In genomic region chr9:114956945-114957344, GRCm38 (mm10) we compare ENCODE assay signal across 10 mouse cellular contexts. TPM values are rescaled to one million over a fixed set of nuclear protein-coding genes. Genes with fewer than 3 reads are reported as not detected.
A peak's percentile ranks its signal among the peaks of the same experiment; 100 is the strongest.
DNase-seq lines count a peak whose midpoint lies in the region; ATAC-seq lines count a peak whose summit lies in the region.
"Had no signal": no experiment of that assay in that cellular context is flagged by ENCODE, and none has a peak within 500 bp of the region (broad histone marks: within the 10 kb centered on the region; RNA-seq: fewer than 3 reads in every experiment).

No protein-coding gene starts in this region.

- H3K9me3 ChIP-seq in midbrain, embryonic 10.5 days (replicated peaks) = peaks cover under 1% of the 10 kb centered on the region; the same call in 1 of the 2 replicates
- H3K9me3 ChIP-seq in midbrain, embryonic 15.5 days = no peaks in the 10 kb centered on the region
- peaks cover 2% of the 10 kb centered on the region; the same call in 1 of the 2 replicates for H3K9me3 ChIP-seq in kidney, embryonic 14.5 days (ENCODE audit: control insufficient read depth, low read length)

- peak; percentile 57 for DNase-seq in CD4-positive, CD25-positive, alpha-beta regulatory T cell, adult 2 months (ENCODE audit: low read depth, low spot score)
- DNase-seq in midbrain, embryonic 10.5 days (ENCODE audit: low spot score) = peak; percentile 39
- peak; percentile 73 for DNase-seq in embryo, embryonic 11 days
- DNase-seq in retina, embryonic 14.5 days (ENCODE audit: low spot score) = peak; percentile 93

- no peak overlapping the region for H3K9ac ChIP-seq in midbrain, embryonic 15.5 days
- no peak overlapping the region for H3K9ac ChIP-seq in kidney, embryonic 14.5 days (ENCODE audit: low read depth, low read length)

- H3K4me3 ChIP-seq in midbrain, embryonic 10.5 days = no peak overlapping the region
- no peak overlapping the region for H3K4me3 ChIP-seq in midbrain, embryonic 15.5 days
- H3K4me3 ChIP-seq in kidney, embryonic 14.5 days (ENCODE audit: low read length) = no peak overlapping the region
- H3K4me3 ChIP-seq: erythroblast, embryonic 14.5 days had no signal

- no peak overlapping the region for H3K4me2 ChIP-seq in midbrain, embryonic 15.5 days
- H3K4me2 ChIP-seq in kidney, embryonic 14.5 days (replicated peaks; ENCODE audit: low read depth, low read length) = no peak overlapping the region

- 47% methylated on average over 5 of the region's 5 CpGs for WGBS in midbrain, embryonic 10.5 days
- WGBS in midbrain, embryonic 15.5 days = 39% methylated on average over 5 of the region's 5 CpGs
- WGBS in kidney, embryonic 14.5 days = 41% methylated on average over 5 of the region's 5 CpGs

- H3K27ac ChIP-seq in midbrain, embryonic 10.5 days (replicated peaks) = no peak overlapping the region
- H3K27ac ChIP-seq in midbrain, embryonic 15.5 days = no peak overlapping the region
- no peak overlapping the region for H3K27ac ChIP-seq in kidney, embryonic 14.5 days (ENCODE audit: low read depth, low read length)
- H3K27ac ChIP-seq: macrophage had no signal

- no peaks in the 10 kb centered on the region for H3K27me3 ChIP-seq in midbrain, embryonic 10.5 days (ENCODE audit: low read depth, poor library complexity, severe bottlenecking)
- no peaks in the 10 kb centered on the region for H3K27me3 ChIP-seq in midbrain, embryonic 15.5 days (replicated peaks)
- no peaks in the 10 kb centered on the region for H3K27me3 ChIP-seq in kidney, embryonic 14.5 days (ENCODE audit: control insufficient read depth, insufficient read depth, low read length)

- no peaks in the 10 kb centered on the region for H3K4me1 ChIP-seq in midbrain, embryonic 10.5 days
- H3K4me1 ChIP-seq in midbrain, embryonic 15.5 days = no peaks in the 10 kb centered on the region
- no peaks in the 10 kb centered on the region for H3K4me1 ChIP-seq in kidney, embryonic 14.5 days (ENCODE audit: control insufficient read depth, insufficient read depth, low read length)

- no peak for ATAC-seq in CD4-positive, CD25-positive, alpha-beta regulatory T cell, adult 4 months
- ATAC-seq in midbrain, embryonic 15.5 days (replicated peaks) = no peak
- ATAC-seq in kidney, embryonic 14.5 days (ENCODE audit: low FRiP score, low TSS enrichment) = peak; percentile 79
- ATAC-seq in inflammation-experienced regulatory T-cells, adult 6 months = no peak

- no peaks in the 10 kb centered on the region for H3K36me3 ChIP-seq in midbrain, embryonic 10.5 days
- H3K36me3 ChIP-seq in midbrain, embryonic 15.5 days (replicated peaks) = no peaks in the 10 kb centered on the region
- no peaks in the 10 kb centered on the region for H3K36me3 ChIP-seq in kidney, embryonic 14.5 days (ENCODE audit: control insufficient read depth, insufficient read depth, low read length)

RNA-seq across cellular contexts. Expression of gene Osbpl10, which starts 21.4 kb away (rescaled TPM):
- polyA plus RNA-seq in CD4-positive, CD25-positive, alpha-beta regulatory T cell, adult 4 months (2017; shearing (Covaris generic)) = not detected
- 0.97 and 1.5 TPM in 2 replicates for polyA plus RNA-seq in midbrain, embryonic 10.5 days (2016; fragmentation: Nextera tagmentation; extraction: Ambion mirVana)
- 2.8 and 4.3 TPM in 2 replicates for polyA plus RNA-seq in midbrain, embryonic 15.5 days (2015; fragmentation: Nextera tagmentation; extraction: Ambion mirVana)
- polyA plus RNA-seq in kidney, embryonic 14.5 days (2014; fragmentation: Nextera tagmentation; extraction: Ambion mirVana) = 2.1 and 2.6 TPM in 2 replicates
- not detected for polyA plus RNA-seq in inflammation-experienced regulatory T-cells, adult 6 months (2017; shearing (Covaris generic))
- polyA plus RNA-seq: erythroblast, embryonic 14.5 days; macrophage had no signal

RNA-seq across cellular contexts. Expression of gene Gpd1l, which starts 23.2 kb away (rescaled TPM):
- polyA plus RNA-seq in CD4-positive, CD25-positive, alpha-beta regulatory T cell, adult 4 months (2017; shearing (Covaris generic)) = 10 to 100 TPM; 17.5 to 26.8 TPM
- 13.6 and 15.2 TPM in 2 replicates for polyA plus RNA-seq in midbrain, embryonic 10.5 days (2016; fragmentation: Nextera tagmentation; extraction: Ambion mirVana)
- 30.8 and 30.9 TPM in 2 replicates for polyA plus RNA-seq in midbrain, embryonic 15.5 days (2015; fragmentation: Nextera tagmentation; extraction: Ambion mirVana)
- 6.6 and 15.2 TPM in 2 replicates for polyA plus RNA-seq in kidney, embryonic 14.5 days (2014; fragmentation: Nextera tagmentation; extraction: Ambion mirVana)
- 10 to 100 TPM; 13.0 to 20.4 (median 17.3) TPM for polyA plus RNA-seq in inflammation-experienced regulatory T-cells, adult 6 months (2017; shearing (Covaris generic))

RNA-seq across cellular contexts. Expression of gene Rps27rt, which starts 25.6 kb away (rescaled TPM):
- 1,000 to 10,000 TPM; 2,534 to 6,238 TPM for polyA plus RNA-seq in CD4-positive, CD25-positive, alpha-beta regulatory T cell, adult 4 months (2017; shearing (Covaris generic))
- 227 and 286 TPM in 2 replicates for polyA plus RNA-seq in midbrain, embryonic 10.5 days (2016; fragmentation: Nextera tagmentation; extraction: Ambion mirVana)
- polyA plus RNA-seq in midbrain, embryonic 15.5 days (2015; fragmentation: Nextera tagmentation; extraction: Ambion mirVana) = 154 and 180 TPM in 2 replicates
- 479 and 639 TPM in 2 replicates for polyA plus RNA-seq in kidney, embryonic 14.5 days (2014; fragmentation: Nextera tagmentation; extraction: Ambion mirVana)
- polyA plus RNA-seq in inflammation-experienced regulatory T-cells, adult 6 months (2017; shearing (Covaris generic)) = 1,000 to 10,000 TPM; 2,830 to 6,239 (median 3,618) TPM
- polyA plus RNA-seq: erythroblast, embryonic 14.5 days had no signal

Comparison
In these comparisons a context has a peak if more than half of its experiments do, and no peak if none do; other contexts are left out.
1. DNase-seq: peak in every context shown above with its lines; median percentile 93 in retina, embryonic 14.5 days; 73 in embryo, embryonic 11 days; 57 in CD4-positive, CD25-positive, alpha-beta regulatory T cell, adult 2 months; 39 in midbrain, embryonic 10.5 days.